Mouse (Mus musculus) right cerebral cortex, adult 18-20 months (tissue): ENCODE data around the gene Esrrg.

Source experiments
- DNase-seq: peaks from one replicate; pipeline ENCODE4 v3.0.0; 2022; ENCODE audit warnings: mixed read lengths

Gene Esrrg

DNA sequence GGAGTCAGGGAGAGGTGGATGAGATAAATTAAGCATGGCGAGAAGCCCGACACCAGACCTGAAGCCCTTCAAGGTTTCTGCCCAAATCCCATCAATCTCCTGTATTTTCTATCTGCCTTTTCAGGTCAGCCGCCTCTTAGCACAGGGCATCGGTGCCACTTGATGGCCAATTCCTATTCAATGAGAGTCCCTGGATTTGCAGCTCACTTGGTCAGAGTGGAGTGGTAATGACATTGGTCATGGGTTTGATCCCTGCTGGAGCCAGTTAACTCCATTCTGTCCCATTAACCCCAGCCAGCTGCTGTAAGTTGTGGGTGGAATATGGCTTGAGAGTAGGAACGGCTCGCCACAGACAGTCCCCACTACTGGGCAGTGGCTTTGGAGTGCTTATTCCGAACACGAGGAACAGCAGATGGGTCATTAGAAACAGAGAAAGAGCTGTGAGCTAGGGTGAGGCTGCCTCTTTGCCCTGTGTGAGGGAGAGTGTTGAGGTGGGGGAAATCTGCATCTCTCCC, 101.9 kb downstream of the Esrrg start:
- no peak for DNase-seq

DNA sequence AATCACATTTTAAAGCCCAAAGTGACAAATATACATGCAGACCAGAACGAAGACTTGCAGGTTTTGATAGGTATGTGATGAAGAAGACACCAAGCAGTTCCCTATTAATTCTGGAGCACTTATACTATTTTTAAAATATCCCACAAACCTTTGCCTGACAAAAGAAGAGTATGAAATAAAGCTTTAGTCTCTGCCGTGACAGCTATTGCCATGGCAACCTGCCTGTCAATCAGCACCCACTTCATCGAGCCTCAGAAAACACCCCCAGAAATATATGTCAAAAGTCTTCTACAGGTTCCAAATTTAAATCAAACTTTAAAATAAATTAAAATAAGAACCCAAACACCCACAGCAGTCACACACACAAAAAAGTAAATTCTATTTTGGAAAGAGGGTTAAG, 112.4 kb downstream of the Esrrg start:
- DNase-seq = peak; percentile 32

DNA sequence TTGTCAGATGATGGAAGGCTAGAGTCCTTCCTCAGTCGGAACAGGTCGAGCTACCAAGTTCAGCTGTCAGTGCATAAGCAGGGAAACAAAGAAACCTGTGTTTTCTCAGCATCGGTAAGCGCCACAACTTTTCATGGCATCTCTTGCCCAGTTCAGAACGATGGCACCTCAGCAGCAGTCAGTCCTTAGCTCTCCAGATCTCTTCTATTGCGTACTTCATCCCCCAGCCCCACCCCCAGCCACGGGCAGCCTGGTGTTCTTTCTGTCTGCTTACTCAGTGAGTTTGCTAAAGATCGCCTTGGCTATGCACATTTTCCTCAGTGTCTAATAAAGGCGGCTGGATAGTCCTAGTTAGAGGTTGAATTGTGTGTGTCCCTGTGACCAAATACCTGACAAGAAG, 113.4 kb downstream of the Esrrg start:
- no peak for DNase-seq

DNA sequence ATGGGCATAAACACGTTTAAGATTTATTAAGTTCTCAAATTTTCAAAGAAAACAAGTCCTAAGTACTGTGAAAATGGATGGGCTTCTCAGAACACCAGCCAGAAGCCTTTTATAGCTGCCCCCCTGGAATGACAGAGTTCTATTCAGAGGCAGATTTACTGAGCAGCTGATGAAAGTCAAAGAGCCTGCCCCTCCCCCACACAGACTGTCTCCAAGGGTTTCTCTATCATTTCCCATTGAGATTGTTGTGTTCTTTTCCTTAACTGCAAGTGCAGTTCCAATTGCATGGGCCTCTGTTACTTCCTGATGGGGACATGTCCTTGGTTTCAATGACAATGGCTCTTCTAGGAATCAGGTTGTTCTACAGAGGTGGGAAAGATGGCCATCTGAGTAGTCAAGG, 116.1 kb downstream of the Esrrg start:
- DNase-seq = no peak

DNA sequence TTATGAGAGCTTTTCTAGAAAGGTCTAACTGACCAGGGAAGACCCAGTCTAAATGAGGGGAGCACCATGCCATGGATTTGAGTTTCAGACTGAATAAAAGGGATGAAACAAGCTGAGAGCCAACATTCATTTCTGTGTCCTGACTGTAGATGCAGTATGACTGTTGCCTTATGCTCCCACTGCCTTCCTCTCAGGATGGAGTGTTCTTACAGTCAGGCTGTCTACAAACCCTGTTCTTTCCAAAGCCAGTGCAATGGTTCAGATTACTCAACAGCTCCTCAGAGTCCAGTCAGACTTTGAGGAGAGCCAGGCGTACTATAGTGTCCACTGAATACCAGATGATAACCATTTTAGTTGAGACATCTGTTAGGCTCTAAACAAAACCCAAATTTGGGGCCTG, 116.8 kb downstream of the Esrrg start:
- no peak for DNase-seq

DNA sequence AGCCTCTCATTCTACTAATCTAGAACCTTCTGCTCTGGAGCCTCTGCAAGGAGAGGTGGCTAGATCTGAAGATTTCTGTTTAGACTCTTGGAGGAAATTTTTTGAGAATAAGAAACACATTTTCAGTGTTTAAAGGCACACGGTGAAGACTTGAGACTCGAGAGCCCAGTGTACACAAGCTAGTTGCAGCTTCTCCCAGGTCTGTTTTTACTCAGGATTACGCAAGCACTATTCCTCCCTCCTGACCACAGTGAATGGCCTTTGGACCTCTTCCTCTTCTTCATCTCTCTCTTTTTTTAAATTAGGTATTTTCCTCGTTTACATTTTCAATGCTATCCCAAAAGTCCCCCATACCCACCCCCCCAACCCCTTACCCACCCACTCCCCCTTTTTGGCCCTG, 122.6 kb downstream of the Esrrg start:
- no peak for DNase-seq

DNA sequence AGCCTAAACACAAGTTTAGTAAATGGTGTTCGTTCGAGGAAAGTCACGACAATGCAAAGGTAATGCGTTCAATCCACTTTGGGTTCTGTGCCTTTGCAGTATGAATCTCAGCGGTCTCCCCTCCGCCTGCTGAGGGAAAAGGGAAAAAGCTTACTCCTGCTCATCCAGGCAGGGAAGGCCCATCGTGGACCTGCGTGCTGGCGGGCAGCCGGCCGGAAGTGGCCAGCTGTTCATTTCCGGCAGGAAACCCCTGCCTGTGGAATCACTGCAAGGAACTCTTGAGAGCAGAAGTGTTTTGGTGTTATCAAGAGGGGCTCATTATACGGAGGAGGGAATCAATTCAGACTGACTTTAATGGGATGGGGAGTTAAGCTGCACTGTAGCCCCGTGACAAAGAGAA, 127.9 kb downstream of the Esrrg start:
- DNase-seq = no peak

DNA sequence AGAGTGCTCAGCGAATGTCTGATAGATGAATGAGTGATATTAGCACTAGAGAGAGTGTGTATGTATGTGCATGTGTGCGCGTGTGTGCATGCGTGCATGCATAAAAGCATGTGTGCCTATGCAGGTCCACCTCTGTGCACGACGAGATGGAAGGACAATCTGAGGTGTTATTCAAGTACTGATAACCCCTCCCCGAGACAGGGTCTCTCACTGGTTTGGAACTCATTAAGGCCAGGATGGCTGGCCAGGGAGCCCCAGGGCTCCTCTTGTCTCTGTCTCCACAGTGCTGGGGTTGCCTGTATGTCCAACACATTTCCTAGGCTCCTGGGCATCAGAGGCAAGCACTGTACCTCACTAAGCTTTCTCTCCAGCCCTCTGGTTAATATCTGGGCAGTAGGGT, 128.7 kb downstream of the Esrrg start:
- no peak for DNase-seq

DNA sequence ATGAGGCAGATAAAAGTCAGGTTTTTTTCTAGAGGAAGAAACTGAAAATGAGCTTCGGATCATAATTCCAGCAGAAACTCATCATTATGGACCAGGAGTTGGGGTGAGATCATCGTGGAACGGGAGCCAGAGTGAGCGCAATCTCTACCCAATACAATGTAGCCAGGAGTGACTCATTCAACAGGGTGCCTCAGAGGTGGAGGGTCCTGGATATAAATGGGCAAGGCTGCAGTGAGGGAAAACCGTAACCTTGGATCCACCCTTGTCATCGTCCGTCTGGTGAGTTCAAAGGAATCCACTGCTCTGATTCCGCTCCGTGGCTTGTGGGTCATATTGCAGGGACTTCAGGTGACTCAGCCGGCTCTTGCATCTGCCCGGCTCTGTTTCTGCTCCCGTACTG, 131.9 kb downstream of the Esrrg start:
- DNase-seq = no peak

DNA sequence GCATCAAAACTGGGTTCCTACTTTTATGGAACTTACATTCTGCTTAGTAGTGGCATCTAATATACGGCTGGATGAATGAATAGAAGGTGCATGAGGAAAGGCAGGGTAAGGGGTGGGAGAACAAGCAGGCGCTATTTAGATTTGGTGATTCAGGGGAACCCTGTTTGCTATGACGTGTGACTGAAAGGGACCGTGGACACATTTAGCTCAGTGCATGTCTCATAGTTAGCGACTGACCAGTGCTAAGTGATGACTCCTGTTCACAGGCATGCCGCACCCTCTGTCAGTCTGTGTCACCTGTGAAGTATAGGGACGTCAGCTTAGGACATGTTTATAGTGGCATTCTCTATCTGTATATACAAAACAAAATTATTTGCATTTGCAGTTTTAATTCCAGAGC, 132.7 kb downstream of the Esrrg start:
- no peak for DNase-seq

DNA sequence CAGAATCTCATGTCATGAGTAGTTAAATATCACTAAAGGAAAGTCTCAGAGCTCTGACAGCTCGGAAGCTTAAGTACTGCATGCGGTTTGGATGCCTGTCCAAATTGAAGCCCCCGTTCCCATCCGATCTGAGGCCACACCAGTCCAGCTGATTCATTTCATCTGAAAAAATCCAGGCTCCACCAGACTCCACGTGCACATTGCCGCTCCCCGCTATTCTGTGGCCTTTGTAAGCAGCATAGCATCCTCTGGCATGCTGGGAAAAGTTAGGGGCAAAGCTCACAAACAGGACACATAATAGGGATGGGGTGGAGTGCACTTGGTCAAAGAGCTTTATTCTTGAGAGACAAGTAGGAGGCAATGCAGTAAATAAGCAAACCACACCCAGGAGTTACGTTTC, 133.5 kb downstream of the Esrrg start:
- no peak for DNase-seq

DNA sequence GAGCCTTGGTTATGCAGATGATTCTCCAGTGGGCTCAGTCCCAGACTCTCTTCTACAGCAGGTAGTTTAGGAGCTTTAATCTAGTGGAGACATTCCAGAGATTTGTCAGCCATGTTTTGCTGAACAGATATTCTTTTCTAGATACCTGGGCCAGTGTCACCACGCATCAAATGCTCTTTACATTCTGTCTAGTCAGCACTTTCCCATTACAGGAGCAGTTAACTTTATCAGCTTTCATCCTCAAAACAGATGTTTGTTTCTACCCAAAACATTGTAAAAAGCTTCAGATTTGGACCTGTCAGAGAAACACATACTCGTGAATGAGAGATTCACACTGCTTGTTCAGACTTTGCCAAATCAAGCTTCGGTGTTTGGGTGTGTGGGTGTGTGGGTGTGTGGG, 140.7 kb downstream of the Esrrg start:
- no peak for DNase-seq

DNA sequence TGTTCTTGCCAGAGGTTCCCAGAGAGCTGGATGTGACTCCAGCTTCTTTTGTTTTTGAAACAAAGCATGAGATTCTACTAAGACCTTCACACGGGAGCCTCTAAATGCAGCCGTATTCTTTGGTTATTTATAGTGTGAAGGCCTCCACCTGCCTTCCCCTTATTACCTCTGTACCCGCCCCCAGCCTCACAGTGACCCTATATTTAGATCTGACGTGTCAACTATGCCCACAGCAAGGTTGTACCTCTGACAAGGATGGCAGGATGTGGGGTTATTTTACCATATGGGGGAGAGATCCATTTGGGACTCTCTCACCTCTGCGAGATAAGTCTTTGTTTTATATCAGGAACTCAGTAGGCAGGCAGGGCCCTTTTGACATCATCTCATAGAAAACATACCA, 141.3 kb downstream of the Esrrg start:
- no peak for DNase-seq

DNA sequence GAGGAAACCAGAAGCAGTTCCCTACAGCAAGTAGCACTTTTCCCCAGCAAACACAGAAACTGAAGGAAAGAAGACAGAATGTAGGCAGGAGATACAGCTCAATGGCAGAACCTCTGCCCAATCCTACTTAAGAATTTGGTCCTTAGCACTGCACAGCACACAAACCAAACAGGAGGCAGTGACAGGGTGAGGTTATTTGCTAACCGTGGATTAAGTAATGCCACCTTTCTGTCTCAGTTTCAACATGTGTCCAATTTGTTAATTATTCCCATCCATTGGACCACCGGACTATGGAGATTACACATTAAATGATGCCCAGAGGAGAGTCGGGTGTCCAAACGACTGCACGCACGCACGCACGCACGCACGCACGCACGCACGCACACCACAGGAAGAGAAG, 146.9 kb downstream of the Esrrg start:
- no peak for DNase-seq

DNA sequence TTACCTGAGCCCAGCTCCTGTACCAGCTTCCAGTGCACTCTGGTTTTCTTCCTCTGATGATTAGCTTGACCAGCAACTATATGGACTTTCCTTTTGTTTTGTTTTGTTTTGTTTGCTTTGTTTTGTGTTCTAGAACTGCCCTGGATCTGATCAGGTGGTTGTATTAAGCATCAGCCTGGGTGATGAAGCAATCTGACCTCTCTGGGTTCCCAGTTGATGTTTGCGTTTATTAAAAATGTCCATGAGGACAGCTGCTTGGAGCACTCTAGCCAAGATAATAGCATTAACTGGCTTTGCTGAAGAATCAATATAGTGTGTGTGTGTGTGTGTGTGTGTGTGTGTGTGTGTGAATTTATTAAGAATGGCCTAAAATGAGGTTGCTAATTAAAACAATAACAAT, 149.4 kb downstream of the Esrrg start:
- no peak for DNase-seq

DNA sequence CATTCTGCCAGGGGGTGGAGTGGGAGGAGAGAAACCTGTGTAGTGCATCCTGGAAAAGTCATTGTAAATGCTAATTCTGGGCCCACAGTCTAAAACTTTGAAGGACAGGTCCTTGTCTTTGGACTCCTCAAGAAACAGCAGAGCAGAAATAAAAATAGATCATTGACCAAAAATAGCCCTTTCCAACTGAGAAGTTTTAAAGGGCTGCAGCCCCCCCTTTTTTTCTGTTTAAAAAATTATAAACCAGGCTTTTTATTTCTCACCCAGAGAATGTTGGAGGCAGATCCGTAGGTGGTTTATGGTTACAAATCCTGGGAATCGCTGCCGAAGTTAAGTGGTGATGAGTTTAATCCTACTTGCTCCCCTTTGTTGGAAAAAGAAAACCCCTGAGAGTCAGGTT, 150.0 kb downstream of the Esrrg start:
- no peak for DNase-seq

DNA sequence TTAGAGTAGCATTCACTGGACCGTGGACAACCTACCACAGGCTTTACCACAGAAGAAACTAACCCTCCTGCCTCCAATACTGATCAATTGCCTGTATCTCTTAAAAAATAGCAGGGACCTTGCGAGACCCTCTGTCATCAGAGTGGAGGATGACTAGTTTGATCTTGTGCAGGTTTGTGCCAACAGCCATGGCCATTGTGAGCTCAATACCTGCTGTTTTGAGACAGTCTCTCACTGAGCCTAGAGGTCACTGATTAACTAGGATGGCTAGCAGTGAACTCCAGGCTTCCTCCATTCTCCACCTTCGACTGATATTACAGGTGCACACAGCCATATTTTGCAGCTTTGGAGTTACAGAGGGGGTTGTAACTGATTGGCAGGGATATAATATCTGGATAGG, 150.9 kb downstream of the Esrrg start:
- no peak for DNase-seq

DNA sequence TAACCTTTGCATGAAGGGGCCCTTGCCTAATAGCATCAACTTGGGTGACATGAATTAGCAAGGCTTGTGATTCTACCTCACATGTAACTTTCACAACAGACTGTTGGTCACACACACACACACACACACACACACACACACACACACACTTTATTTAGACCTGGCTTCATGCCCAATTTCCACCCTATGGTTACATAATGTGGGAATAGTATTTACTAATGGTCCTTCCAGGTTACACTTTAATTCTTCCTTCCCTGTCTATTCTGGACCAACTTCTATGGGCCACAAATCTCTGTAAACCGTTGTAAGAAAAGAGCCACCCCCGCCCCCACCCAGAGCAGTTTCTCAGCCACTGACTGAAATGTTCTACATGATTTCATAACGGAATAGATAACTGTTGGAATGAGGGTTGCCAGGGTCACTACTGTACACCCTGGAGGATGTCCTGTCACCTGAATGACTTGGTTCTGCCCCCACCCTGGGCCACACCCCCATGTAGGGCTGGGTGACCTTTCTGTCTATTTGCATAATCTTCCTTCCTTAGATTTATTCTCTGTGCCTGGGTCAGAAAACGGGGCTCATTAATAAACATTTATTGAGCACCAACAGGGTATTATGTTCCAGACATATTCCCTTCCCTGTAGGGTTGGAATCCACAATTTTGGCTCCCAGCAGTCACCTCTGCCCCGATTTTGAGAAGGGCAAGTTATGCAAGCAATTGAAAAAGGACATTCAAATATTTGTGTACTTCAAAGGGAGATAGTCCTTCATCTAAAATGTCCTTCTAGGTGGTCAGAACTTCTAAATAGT, 154.3 kb downstream of the Esrrg start:
- no peak for DNase-seq

DNA sequence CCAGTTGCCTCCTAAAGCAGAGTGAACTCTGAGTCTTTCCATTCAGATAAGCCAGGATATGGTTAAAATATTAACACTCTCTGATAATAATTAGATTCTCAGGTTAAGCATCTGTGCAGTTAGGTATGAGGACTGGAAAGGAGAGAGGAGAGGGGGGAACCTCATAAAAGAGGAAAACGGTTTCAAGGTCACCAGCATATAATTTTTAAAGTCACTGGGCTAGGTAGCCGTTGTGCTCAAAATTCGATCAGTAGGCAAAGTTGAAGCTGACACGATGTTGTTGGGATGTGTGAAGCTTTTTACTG, 154.8 kb downstream of the Esrrg start:
- no peak for DNase-seq

DNA sequence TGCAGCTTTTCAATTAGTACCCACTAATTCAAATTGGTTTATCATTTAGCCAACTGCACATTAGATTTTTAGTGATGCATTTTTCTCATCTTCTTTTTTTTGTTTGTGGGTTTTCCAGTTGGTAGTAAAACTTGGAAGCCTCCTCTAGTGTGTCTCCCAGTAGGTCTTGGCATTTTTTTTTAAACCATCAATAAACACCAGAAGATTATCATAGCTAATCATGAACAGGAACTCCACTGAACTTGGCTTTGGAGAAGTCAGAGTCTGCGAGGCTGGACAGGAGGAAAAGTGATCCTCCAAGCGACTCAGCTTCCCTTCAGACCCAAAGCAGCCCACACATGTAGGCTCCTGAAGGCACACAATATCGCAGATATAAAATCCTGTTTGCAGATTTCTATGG, 155.2 kb downstream of the Esrrg start:
- no peak for DNase-seq

DNA sequence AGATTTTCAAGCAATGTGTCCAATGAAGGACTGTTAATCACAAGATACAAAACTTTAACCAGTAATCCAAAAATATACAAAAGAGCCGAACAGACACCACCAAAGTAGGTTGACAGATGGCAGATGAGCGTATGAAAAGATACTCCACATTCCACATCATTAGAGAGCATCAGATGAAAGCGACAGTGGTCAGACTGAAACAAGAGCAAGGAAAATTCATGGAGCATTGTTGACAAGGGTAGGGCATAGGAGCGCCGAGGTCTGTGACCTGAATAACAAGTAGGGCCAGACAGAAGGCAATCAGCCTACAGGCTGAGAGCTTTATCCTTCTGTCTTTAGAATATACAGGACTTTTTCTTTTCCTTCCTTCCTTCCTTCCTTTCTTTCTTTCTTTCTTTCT, 157.0 kb downstream of the Esrrg start:
- no peak for DNase-seq

DNA sequence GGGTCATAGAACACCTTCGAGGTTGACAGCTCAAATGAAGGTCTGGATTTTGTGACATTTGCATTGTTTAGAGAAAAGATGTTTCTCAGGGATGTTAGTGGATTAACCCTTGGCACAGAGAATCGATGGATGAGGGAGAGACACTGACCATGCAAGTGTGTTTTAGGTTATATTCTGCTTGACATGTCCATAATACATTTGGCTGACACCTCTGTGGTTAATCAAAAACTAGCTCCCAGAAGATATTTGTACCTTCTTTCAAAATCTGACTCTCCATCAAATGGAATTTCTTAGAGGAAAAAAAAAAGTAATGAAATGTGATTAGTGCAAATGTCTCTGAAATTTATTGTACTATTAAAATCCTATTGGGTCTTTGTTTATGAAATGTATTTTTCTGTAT, 158.8 kb downstream of the Esrrg start:
- DNase-seq = no peak

DNA sequence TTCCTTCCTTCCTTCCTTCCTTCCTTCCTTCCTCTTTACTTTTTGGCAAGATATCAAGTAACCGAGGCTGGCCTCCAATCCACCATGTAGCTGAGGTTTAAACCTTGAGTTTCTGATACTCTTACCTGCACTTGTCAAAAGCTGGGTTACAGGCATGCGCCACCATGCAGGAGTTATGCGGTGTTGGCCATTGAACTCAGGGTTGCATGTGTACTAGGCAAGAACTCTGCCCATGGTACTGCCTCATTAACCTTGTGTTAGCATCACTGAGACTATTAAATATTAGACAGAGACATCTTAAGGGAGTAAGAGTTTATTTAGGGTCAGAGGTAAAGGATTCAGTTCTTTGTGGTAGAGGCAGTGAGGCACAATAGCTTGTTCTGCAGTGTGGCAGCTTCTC, 161.6 kb downstream of the Esrrg start:
- no peak for DNase-seq

DNA sequence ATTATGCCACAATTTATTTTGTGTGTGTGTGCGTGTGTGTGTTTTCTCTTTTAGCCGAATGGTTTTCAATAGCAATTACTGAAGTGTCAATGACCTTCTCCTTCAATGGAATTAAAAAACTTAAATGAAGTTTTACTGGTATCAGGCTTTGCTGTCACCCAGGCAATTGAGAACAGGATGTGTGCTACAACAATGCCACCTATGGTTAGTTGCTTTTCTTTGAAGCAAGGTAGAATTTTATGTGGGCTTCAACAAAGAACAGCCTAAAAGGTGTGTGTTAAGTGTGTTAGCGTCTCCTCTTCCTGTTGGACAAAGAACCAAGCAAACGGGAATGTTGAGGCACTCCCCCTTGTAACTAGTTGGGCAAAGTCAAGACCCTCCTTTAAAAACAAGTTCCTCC, 162.5 kb downstream of the Esrrg start:
- DNase-seq = no peak

DNA sequence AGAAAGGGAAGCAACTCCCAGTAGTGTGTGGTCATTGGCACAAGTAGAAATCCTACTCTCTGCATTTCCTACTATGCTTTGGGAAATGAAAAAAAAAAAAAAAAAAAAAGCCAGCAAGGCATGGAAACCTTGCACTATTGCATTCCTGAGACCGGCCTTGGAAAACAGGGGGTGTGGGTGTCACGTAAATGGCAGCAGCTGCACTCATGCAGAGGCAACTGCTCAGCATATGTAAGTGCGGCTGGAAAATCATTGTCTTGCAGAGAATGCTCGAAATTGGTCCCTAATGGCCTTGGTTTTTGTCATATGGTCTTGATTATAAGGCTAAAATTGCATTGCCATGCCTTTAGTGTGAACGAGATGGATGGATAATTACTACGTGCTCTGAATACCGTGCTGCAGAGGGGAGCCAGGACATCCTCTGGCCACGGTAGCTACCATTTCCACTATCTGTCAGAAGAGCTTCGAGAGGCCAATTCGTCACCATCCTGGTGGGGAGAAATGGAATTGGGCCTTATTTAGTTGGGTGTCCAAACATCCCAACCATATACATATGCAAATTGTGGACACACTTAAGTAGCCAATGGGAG, 171.1 kb downstream of the Esrrg start:
- no peak for DNase-seq
